Mouse (Mus musculus) testis, adult 2 months (tissue): Measurements from ENCODE around the gene Supt20.

Source experiments
- CTCF ChIP-seq: fragments of 200-500 bp; IDR thresholded peaks from 2 replicates; pipeline ENCODE4 v1.5.1; 2012; ENCODE audit warnings: low read depth, mild to moderate bottlenecking, inconsistent platforms, low read length, moderate library complexity; ENCODE audit not compliant: control insufficient read depth, insufficient read depth, insufficient replicate concordance
- POLR2A ChIP-seq: fragments of 200-500 bp; IDR thresholded peaks from 2 replicates; pipeline ENCODE4 v1.6.1; 2012; ENCODE audit warnings: low read depth, mild to moderate bottlenecking, inconsistent platforms, low read length, moderate library complexity; ENCODE audit not compliant: control insufficient read depth

- TF ChIP-seq CTCF = no peak
- TF ChIP-seq POLR2A = no peak
These were observed 35.0 kb downstream of the Supt20 start for GRCm38 (mm10) chr3:54727588-54727987.
